Mouse (Mus musculus) adrenal gland, adult 10 weeks (tissue): ENCODE measurements around the gene Olfr985. TPM values are rescaled to one million over a fixed set of nuclear protein-coding genes. Genes with fewer than 3 reads are reported as not detected.

Experiments used
- polyA plus RNA-seq: library from polyadenylated mRNA; stranded (reverse); fragments of 350-450 nt; fragmentation: Illumina TruSeq; extraction: RNeasy Lipid Tissue Mini Kit (QIAGEN cat#74804); gene quantifications from one replicate; pipeline ENCODE4 v1.2.3, GENCODE M21; 2014; ENCODE audit warnings: low read depth, low replicate concordance

The Olfr985 gene
- not detected for polyA plus RNA-seq

GRCm38 (mm10) chr9:40130084-40130483, at the start of gene Olfr985:
TSS of gene Olfr985 (minus strand) at chr9:40130184.

GRCm38 (mm10) chr9:40114106-40114505, 15.9 kb downstream of the Olfr985 start, which contains the start of gene Olfr984:
TSS of gene Olfr984 (minus strand) at chr9:40114206.

DNA sequence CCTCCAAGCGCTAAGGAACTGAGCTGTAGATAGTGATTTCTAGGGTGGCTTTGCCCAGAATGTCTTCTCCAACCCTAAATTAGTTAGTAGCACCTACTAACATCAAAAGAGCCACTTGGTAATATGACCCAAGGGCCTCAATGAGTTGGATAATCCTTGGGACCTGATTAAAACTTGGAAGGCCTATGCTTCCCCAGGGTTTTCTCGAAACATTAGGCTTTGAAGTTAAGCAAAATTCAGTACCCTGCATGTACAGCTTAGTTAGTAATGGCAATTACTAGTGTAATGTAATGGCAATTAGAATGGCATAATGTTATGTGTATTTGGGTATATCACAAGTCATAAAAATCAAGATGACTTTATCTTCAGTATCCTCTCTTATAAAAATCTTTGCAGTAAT, 36.5 kb downstream of the Olfr985 start, which contains the start of gene Olfr983:
Gene Olfr983 (minus strand): TSS at position 101 of the 400 bp plus-strand sequence.

Other genes starting within 250 kb of the Olfr985 start
- gene Olfr229, start 222.8 kb downstream of the Olfr985 start, polyA plus RNA-seq, result not detected
- not detected for gene Olfr974, start 192.7 kb downstream of the Olfr985 start, polyA plus RNA-seq
- gene Olfr975, start 178.1 kb downstream of the Olfr985 start, polyA plus RNA-seq, result not detected
- gene Olfr976, start 169.1 kb downstream of the Olfr985 start, polyA plus RNA-seq, result not detected
- not detected for gene Olfr978, start 138.1 kb downstream of the Olfr985 start, polyA plus RNA-seq
- not detected for gene Olfr979, start 126.7 kb downstream of the Olfr985 start, polyA plus RNA-seq
- gene Olfr980, start 120.6 kb downstream of the Olfr985 start, polyA plus RNA-seq, result not detected
- not detected for gene Olfr981, start 108.7 kb downstream of the Olfr985 start, polyA plus RNA-seq
- not detected for gene Olfr982, start 56.4 kb downstream of the Olfr985 start, polyA plus RNA-seq
- gene Olfr983, start 36.6 kb downstream of the Olfr985 start, polyA plus RNA-seq, result not detected
- gene Olfr984, start 16.0 kb downstream of the Olfr985 start, polyA plus RNA-seq, result not detected
- gene Tmem225, start 17.9 kb upstream of the Olfr985 start, polyA plus RNA-seq, result not detected
- not detected for gene Olfr986, start 50.7 kb upstream of the Olfr985 start, polyA plus RNA-seq
- gene Zfp202, start 62.1 kb upstream of the Olfr985 start, polyA plus RNA-seq, result 8.2 TPM
- gene Scn3b, start 139.0 kb upstream of the Olfr985 start, polyA plus RNA-seq, result 5.8 TPM